Mouse (Mus musculus): ENCODE measurements around the gene Ank3.

- TF ChIP-seq CTCF (IDR thresholded peaks at IDR 0.05; ENCODE audit: low read depth, low read length) (no peak), POLR2A (IDR thresholded peaks at IDR 0.05; ENCODE audit: extremely low read depth, insufficient read depth, low read length) (no peak)
Observed at GRCm38 (mm10) chr10:69535931-69536200, 137.3 kb downstream of the Ank3 start.

All from liver, adult 2 months (tissue).